Mouse (Mus musculus) gastrocnemius, postnatal 10 days (tissue): ENCODE measurements around the gene Vmn1r68. TPM values are rescaled to one million over a fixed set of nuclear protein-coding genes. Genes with fewer than 3 reads are reported as not detected.
A peak's percentile ranks its signal among the peaks of the same experiment; 100 is the strongest.

Experiments used
- DNase-seq: peaks from one replicate; pipeline ENCODE4 v3.0.0; 2021; ENCODE audit warnings: mixed read lengths
- long read RNA-seq, 2 experiments: library from polyadenylated mRNA; stranded (forward); transcript quantifications; one replicate each; pipeline ENCODE4 v2.0.0; 2021
- total RNA-seq, 2 experiments: library from RNA; stranded (reverse); gene quantifications; 2 replicates each; pipeline ENCODE4 v1.2.3; 2021

The Vmn1r68 gene
- not detected for total RNA-seq
- long read RNA-seq, experiment 1: 0 reads
- long read RNA-seq, experiment 2: 0 reads

GRCm38 (mm10) chr7:10558385-10558784 lies at the start of gene Vmn1r68:
TSS of gene Vmn1r68 (minus strand) at chr7:10558485.
- no peak for DNase-seq

GRCm38 (mm10) chr7:10495578-10495977 lies 62.7 kb downstream of the Vmn1r68 start:
- DNase-seq: no peak

- DNase-seq: peak; percentile 57
Observed at GRCm38 (mm10) chr7:10494786-10495521, 63.3 kb downstream of the Vmn1r68 start, which contains the start of gene Zik1. TSS of gene Zik1 (minus strand) at chr7:10495394.

- no peak for DNase-seq
Observed at GRCm38 (mm10) chr7:10480588-10481233, 77.6 kb downstream of the Vmn1r68 start.

DNA sequence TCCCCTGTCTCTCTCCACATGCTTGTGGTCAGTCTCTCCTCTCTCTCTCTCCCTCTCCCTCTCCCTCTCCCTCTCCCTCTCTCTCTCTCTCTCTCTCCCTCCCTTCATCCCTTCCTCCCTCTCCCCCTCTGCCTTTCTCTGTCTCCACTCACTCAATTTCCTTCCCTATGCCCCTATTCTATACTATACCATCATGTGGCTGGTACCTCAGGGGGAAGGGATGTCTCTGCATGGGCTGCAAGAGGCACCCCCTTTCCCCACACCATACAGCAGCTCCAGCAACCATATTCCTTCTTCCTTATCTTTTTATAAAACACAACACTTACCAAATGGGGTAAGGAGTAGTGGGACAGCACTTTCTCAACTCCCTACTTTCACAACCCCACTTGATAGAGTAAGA lies 78.5 kb downstream of the Vmn1r68 start:
- DNase-seq: no peak

- DNase-seq: no peak
Observed at GRCm38 (mm10) chr7:10458166-10458565, 100.1 kb downstream of the Vmn1r68 start.

Other genes with a start within 250 kb of the Vmn1r68 start
- not detected for gene Vmn1r67, start 115.2 kb downstream of the Vmn1r68 start, total RNA-seq
- 1 to 10 TPM; 2.5 TPM for gene Zik1, start 63.1 kb downstream of the Vmn1r68 start, total RNA-seq
- gene Vmn1r69, start 55.2 kb upstream of the Vmn1r68 start, total RNA-seq: not detected
- gene Vmn1r70, start 73.0 kb upstream of the Vmn1r68 start, total RNA-seq: not detected
- not detected for gene Nlrp4b, start 129.3 kb upstream of the Vmn1r68 start, total RNA-seq
- not detected for gene Vmn1r71, start 195.9 kb upstream of the Vmn1r68 start, total RNA-seq